Mouse (Mus musculus) heart, embryonic 10.5 days (tissue): Measurements from ENCODE around the gene Cobll1. TPM values are rescaled to one million over a fixed set of nuclear protein-coding genes. Genes with fewer than 3 reads are reported as not detected.

Experiments
- DNase-seq: peaks from one replicate; pipeline ENCODE4 v3.0.0-alpha.2; 2017; ENCODE audit warnings: low spot score
- H3K27ac ChIP-seq: fragments of 300-500 bp; sonication (generic); 2 replicates; pipeline ENCODE4 v1.5.1; 2016; ENCODE audit warnings: mild to moderate bottlenecking
- H3K27me3 ChIP-seq: fragments of 300-500 bp; sonication (generic); 2 replicates; pipeline ENCODE4 v1.6.1; 2016; ENCODE audit warnings: mild to moderate bottlenecking; ENCODE audit not compliant: poor library complexity, insufficient read depth, severe bottlenecking
- H3K36me3 ChIP-seq: fragments of 300-500 bp; sonication (generic); 2 replicates; pipeline ENCODE4 v1.6.1; 2016; ENCODE audit warnings: mild to moderate bottlenecking, moderate library complexity
- H3K4me1 ChIP-seq: fragments of 300-500 bp; sonication (generic); 2 replicates; pipeline ENCODE4 v1.6.1; 2016; ENCODE audit warnings: mild to moderate bottlenecking
- H3K4me3 ChIP-seq: fragments of 300-500 bp; sonication (generic); 2 replicates; pipeline ENCODE4 v1.5.1; 2016; ENCODE audit warnings: mild to moderate bottlenecking, moderate library complexity
- H3K9me3 ChIP-seq: fragments of 300-500 bp; sonication (generic); 2 replicates; pipeline ENCODE4 v1.6.1; 2016; ENCODE audit warnings: mild to moderate bottlenecking, moderate library complexity
- WGBS: fragments of 180-500 bp; shearing (Covaris S2); methylation state at CpG from one replicate; pipeline ENCODE4 v1.1.7; 2016; 5-methylcytosine and 5-hydroxymethylcytosine counted together
- polyA plus RNA-seq: library from polyadenylated mRNA; unstranded; fragments of >200 nt; fragmentation: Nextera tagmentation; extraction: Ambion mirVana; gene quantifications from 2 replicates; pipeline ENCODE4 v1.2.1, GENCODE M21; 2016

Cobll1 gene
- polyA plus RNA-seq, 1 experiment from 2014 or later, result 9.8 TPM

DNA sequence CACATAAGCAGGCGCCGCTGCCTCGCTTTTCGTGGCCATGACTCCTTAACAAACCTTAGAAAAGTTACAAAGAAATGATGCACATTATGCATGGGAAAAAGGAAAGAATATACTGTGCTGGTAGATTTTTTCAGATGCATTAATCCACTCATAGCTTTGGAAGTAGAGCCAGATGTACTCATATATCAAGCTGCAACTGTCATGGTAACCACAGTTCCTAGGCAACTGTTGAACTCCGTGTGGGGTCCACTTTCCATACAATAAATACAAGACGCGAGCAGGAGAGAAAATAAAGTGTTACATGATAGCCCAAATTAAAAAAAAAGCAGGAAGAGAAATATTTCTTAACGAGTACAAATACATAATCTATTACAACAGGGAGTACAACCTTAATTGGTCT lies 119.5 kb downstream of the Cobll1 start:
- 0 out of 2 replicates have a peak, but pooled peaks cover 5% of the 10 kb centered on the region for H3K4me1 ChIP-seq
- H3K36me3 ChIP-seq, result no peaks in the 10 kb centered on the region
- no peak overlapping the region for H3K27ac ChIP-seq
- 90% methylated on average over 8 of the region's 8 CpGs for WGBS
- no peaks in the 10 kb centered on the region for H3K9me3 ChIP-seq
- no peaks in the 10 kb centered on the region for H3K27me3 ChIP-seq
- no peak overlapping the region for H3K4me3 ChIP-seq
- no peak for DNase-seq

DNA sequence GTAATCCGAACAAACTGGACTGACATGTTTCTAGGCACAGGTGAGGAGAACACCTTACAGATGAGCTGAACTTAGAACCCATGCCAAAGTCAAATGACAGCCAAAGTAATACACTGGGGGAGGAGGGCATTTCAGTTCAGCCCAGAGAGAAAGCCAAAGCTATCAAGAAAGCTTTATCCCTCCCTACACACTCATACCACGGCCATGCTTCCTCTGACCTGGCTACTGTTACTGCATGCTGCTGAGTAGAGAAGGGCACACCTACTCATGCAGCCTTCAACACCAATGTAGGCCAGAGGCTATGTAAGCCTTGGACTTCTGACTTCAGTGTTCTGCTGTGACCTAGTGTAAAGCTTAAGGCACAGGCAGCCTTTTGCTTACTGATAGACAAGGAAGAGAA lies 120.1 kb downstream of the Cobll1 start:
- Histone ChIP-seq H3K9me3 (no peaks in the 10 kb centered on the region), H3K36me3 (no peaks in the 10 kb centered on the region), H3K27ac (no peak overlapping the region), H3K4me3 (no peak overlapping the region), H3K4me1 (0 out of 2 replicates have a peak, but pooled peaks cover 5% of the 10 kb centered on the region), H3K27me3 (no peaks in the 10 kb centered on the region)
- WGBS, result 73% methylated on average over 2 of the region's 2 CpGs
- DNase-seq, result no peak

DNA sequence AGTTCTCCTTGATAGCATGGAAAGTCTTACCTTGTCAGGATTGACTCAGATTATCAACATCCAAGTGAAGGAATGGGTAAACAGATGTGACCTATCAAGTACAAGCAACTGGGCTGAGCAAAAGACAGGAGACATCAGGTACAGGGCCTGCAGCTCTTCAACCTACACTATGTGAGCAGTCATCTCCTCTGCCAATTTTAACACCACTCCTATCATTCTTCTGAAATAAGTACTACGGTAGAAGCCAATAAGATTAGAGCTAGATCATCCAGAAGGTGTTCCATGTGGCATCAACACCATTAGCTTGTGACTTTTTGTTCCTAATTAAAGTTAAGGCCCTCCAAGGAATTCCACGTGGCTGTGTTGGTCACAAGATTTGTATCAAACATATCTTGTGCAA lies 121.3 kb downstream of the Cobll1 start:
- Histone ChIP-seq H3K4me1 (0 out of 2 replicates have a peak, but pooled peaks cover 5% of the 10 kb centered on the region), H3K27me3 (no peaks in the 10 kb centered on the region), H3K27ac (0 out of 2 replicates have a peak overlapping the region, but pooled peaks have one; percentile 16), H3K4me3 (no peak overlapping the region), H3K36me3 (no peaks in the 10 kb centered on the region), H3K9me3 (no peaks in the 10 kb centered on the region)
- 59% methylated on average over 2 of the region's 2 CpGs for WGBS
- no peak for DNase-seq

DNA sequence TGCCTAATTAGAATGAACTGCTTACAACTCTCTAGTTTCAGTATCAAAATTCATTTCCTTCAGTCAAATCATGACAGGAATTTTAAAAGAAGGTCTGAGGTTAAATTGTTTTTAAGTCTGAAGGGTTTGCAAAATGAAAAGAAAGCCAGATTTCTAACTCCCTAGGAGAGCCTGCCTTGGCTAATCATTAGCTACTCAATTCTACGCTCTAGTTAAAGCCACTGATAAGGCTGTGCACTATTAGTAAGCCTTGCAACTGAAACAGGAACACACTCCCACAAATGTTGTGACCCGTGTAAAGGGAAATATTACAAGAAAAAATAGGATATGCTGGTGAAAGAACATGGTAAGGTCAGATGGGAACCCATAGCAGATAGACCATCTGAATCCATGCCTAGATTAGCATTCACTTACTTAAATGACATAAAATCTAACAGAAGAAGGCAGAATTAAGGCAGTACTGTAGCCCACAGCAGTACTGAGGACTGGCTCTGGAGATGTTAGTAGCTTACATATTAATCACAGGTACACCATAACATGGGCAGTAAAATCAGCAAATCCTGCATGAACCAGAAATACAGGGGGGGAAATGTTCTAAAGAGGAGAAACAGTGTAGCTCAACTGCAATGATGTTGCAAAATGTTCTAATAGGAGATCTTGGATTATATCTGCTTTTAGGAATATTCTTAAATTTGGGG lies 122.6 kb downstream of the Cobll1 start:
- Histone ChIP-seq H3K27me3 (no peaks in the 10 kb centered on the region), H3K9me3 (no peaks in the 10 kb centered on the region), H3K27ac (no peak overlapping the region), H3K36me3 (no peaks in the 10 kb centered on the region), H3K4me3 (no peak overlapping the region), H3K4me1 (0 out of 2 replicates have a peak, but pooled peaks cover 5% of the 10 kb centered on the region)
- DNase-seq, result no peak
- 69% methylated on average over 2 of the region's 2 CpGs for WGBS

DNA sequence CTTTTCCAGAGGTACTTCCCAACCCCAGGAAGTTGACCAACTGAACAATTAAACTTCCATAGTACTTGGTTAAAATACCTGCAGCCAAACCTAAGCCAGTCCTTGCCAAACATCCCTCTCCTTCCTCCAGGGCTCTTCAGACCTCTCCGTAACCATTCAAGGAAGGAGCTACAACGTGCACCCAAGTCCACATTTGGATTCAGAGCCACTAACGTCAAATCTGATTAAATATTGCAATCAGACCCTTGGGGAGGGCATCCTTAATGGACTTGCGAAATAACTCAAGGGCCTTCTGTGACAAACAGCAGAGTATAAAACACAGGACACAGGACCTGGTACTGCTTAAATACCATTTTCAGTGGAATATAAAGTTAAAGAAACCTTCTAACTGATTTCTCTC lies 126.0 kb downstream of the Cobll1 start:
- Histone ChIP-seq H3K4me1 (0 out of 2 replicates have a peak, but pooled peaks cover 5% of the 10 kb centered on the region), H3K27ac (no peak overlapping the region), H3K27me3 (no peaks in the 10 kb centered on the region), H3K4me3 (no peak overlapping the region), H3K36me3 (no peaks in the 10 kb centered on the region), H3K9me3 (no peaks in the 10 kb centered on the region)
- 84% methylated on average over 4 of the region's 4 CpGs for WGBS
- DNase-seq, result no peak

DNA sequence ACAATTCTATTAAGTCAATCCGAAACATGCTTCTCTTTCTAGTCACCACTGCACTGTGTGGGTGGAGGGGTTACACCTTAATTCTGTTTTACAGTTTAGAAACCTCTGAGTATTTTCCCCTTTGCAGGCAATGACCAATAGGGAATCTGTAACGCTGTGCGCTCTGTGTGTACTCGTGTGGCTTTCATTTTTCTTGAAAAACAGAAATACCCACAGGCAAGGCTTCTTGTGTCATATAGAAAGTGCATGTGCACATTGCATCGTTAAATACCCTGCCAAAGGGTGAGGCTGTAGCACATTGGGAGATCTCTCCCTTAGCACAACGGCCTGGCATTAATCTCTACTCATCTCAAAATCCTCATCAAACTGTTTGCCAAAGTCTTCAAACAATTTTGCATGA lies 134.6 kb downstream of the Cobll1 start:
- Histone ChIP-seq H3K36me3 (peaks cover 17% of the 10 kb centered on the region; the same call in 1 of the 2 replicates), H3K9me3 (no peaks in the 10 kb centered on the region), H3K27ac (no peak overlapping the region), H3K4me1 (no peaks in the 10 kb centered on the region), H3K4me3 (no peak overlapping the region), H3K27me3 (no peaks in the 10 kb centered on the region)
- no peak for DNase-seq
- 92% methylated on average over 6 of the region's 6 CpGs for WGBS

DNA sequence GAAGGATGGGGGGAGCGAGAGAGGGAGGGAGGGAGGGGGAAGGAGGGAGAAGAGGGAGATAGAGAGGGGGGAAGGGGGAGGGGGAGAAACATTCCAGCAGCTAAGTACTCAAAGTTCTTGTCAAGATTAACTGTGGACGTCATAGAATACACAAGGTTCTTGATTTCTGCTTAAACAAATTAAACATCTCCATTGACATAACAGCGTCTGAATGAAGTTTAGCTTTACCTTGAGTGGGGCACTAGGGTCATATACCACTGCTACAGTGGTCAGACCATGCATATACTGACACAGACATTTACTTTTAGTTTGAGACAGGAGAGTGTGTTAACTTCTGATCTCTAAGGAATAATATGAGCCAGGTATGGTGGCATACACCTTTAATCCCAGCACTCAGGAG lies 135.4 kb downstream of the Cobll1 start:
- Histone ChIP-seq H3K27ac (no peak overlapping the region), H3K9me3 (no peaks in the 10 kb centered on the region), H3K4me3 (no peak overlapping the region), H3K4me1 (no peaks in the 10 kb centered on the region), H3K27me3 (no peaks in the 10 kb centered on the region), H3K36me3 (peaks cover 21% of the 10 kb centered on the region; the same call in 1 of the 2 replicates)
- 49% methylated on average over 3 of the region's 3 CpGs for WGBS
- no peak for DNase-seq

DNA sequence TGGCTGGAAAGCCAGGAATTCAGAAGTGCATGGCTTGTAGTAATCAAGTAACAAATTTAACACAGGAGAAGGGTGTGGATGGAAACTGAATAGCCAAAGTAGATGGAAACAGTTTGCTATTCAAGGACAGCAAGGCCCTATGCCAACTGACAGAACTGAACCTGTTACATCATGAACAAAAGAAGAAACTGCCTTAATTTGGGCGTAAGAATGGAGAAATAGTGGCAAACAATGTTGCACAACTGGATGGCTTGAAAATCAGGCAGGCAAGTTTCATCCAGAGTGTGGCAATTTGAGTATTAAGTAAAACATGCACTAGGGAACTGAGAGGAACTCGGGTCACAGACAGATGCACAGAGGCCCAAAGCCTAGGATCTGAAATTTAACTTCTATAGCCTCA lies 137.8 kb downstream of the Cobll1 start:
- no peak overlapping the region for H3K4me3 ChIP-seq
- 74% methylated on average over 2 of the region's 2 CpGs for WGBS
- H3K27ac ChIP-seq, result no peak overlapping the region
- H3K27me3 ChIP-seq, result no peaks in the 10 kb centered on the region
- DNase-seq, result no peak
- peaks cover 5% of the 10 kb centered on the region; the same call in 1 of the 2 replicates for H3K4me1 ChIP-seq
- no peaks in the 10 kb centered on the region for H3K9me3 ChIP-seq
- H3K36me3 ChIP-seq, result peaks cover 34% of the 10 kb centered on the region

DNA sequence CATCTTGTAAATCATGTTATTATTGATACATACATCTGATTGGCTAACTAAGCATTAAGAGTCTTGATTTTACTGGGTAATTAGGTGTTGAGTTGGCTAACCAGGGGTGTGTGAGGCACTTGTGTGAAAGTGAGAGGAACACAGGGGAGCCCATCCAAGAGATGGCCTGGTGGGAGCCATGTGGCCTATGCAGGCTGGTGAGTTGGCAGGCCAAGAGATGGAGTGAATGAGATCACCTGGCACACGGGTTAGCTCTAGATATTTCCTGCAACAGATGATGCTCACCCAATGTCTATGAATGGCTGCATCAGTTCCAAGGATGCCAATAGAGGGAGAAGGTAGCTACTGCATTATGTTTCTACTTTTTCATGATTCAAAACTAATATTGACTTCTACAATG lies 139.2 kb downstream of the Cobll1 start:
- Histone ChIP-seq H3K27ac (no peak overlapping the region), H3K27me3 (no peaks in the 10 kb centered on the region), H3K9me3 (no peaks in the 10 kb centered on the region), H3K4me3 (no peak overlapping the region), H3K36me3 (peaks cover 30% of the 10 kb centered on the region), H3K4me1 (peaks cover 5% of the 10 kb centered on the region)
- DNase-seq, result no peak
- 88% methylated on average over 1 of the region's 1 CpGs for WGBS

DNA sequence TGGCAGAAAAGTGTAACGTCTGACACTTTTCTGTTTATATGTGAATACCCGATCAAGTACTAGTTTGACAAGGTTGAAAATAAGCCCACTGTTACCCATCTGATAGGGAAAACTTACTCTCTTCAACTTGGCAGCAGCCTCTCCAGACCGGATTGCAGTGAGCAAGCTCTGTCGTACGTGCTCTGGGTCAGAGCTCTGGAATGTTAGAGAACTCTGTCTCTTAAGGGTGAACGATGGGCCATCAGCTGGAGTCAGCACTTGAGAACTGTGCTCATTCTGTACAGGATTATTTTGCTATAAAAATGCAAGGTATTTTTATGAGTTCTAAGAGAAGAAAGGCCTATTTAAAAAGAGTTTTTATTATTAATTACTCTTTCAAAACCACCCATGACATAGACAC lies 143.6 kb downstream of the Cobll1 start:
- Histone ChIP-seq H3K27me3 (no peaks in the 10 kb centered on the region), H3K9me3 (no peaks in the 10 kb centered on the region), H3K4me3 (no peak overlapping the region), H3K27ac (no peak overlapping the region), H3K36me3 (peaks cover 22% of the 10 kb centered on the region), H3K4me1 (peaks cover 11% of the 10 kb centered on the region)
- DNase-seq, result no peak
- 52% methylated on average over 6 of the region's 6 CpGs for WGBS

DNA sequence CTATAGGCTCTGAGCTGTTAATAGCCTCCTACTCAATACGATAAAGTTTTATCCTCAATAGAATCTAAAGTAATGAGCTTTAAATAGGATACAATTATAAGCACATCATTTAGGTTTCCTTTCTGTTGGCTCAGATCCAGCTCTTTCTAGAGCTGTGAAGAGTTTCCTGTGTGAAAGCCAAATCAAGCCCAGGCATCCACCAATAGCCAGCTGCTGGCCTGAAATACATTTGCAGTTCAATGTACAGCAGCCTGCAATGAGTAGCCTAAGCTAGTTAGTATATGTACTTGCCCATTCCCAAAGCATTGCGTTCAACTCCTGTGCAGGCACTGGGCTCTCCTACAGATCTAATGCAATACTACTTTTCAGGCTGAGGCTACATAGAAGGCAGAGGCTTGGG lies 145.2 kb downstream of the Cobll1 start:
- Histone ChIP-seq H3K27ac (no peak overlapping the region), H3K4me1 (peaks cover 11% of the 10 kb centered on the region)
- DNase-seq, result no peak

DNA sequence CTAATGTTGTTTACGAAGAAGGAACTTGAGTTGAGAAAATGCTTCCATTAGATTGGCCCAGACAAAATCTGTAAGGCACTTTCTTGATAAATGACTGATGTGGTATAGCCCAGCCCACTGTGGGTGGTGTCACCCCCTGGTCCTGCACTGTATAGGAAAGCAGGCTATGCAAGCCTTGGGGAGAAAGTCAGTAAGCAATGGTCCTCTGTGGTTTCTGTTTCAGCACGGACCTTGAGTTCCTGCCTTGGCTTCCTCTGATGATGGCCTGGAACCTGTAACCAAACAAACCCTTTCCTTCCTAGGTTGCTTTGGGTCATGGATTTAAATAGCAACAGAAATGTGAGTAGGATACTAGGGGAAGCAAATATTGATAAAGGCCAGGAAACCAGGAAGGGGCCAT lies 148.2 kb downstream of the Cobll1 start:
- no peak for DNase-seq
- Histone ChIP-seq H3K9me3 (no peaks in the 10 kb centered on the region), H3K36me3 (no peaks in the 10 kb centered on the region), H3K27me3 (no peaks in the 10 kb centered on the region), H3K4me3 (no peak overlapping the region), H3K27ac (no peak overlapping the region), H3K4me1 (peaks cover 7% of the 10 kb centered on the region; the same call in 1 of the 2 replicates)
- WGBS, result 68% methylated on average over 2 of the region's 2 CpGs

More for the DNA sequence above, 145.2 kb downstream of the Cobll1 start:
- H3K27me3 ChIP-seq, result no peaks in the 10 kb centered on the region
- peaks cover 15% of the 10 kb centered on the region for H3K36me3 ChIP-seq
- 92% methylated on average over 2 of the region's 2 CpGs for WGBS
- H3K4me3 ChIP-seq, result no peak overlapping the region
- no peaks in the 10 kb centered on the region for H3K9me3 ChIP-seq

DNA sequence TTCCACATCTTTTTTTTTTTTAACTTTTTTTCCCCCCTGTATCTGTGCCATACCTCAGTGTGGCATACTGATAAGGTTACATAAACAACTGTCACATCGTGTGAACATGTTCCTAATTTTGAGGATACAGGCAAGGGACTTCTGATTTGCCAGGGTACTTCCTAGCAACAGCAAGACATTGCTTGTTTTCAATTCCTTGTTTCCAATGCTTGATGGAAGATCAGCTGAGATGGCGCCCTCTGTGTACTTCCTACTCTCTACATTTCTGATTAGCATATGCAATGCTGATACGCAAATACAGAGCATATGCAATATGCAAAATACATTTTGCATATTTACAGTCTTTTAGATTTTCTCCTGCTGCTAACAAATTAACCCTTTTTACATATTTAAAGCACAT lies 152.0 kb downstream of the Cobll1 start:
- Histone ChIP-seq H3K4me1 (0 out of 2 replicates have a peak, but pooled peaks cover 4% of the 10 kb centered on the region), H3K4me3 (no peak overlapping the region), H3K9me3 (no peaks in the 10 kb centered on the region), H3K27me3 (no peaks in the 10 kb centered on the region), H3K27ac (no peak overlapping the region), H3K36me3 (no peaks in the 10 kb centered on the region)
- 69% methylated on average over 3 of the region's 3 CpGs for WGBS
- DNase-seq, result no peak

DNA sequence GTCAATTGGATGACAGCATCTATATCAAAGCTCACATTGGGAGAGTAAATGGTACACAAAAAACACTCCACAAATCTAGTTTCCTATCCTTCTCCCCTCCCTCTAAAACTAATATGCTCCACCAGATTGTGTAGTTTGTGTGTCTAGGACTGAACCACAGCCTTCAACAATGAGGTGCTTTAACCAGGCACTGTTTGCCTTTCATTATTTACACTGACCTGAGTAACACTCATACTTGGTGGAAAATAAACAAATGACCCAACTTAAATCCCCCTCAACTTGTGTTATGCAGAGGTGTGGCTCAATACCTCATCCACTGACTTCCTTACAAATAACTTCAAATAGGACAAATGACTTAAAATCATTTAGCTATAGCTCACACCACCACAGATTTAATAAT lies 155.8 kb downstream of the Cobll1 start:
- peaks cover 7% of the 10 kb centered on the region; the same call in 1 of the 2 replicates for H3K4me1 ChIP-seq
- H3K27me3 ChIP-seq, result no peaks in the 10 kb centered on the region
- H3K4me3 ChIP-seq, result no peak overlapping the region
- no peak for DNase-seq
- no peak overlapping the region for H3K27ac ChIP-seq
- H3K36me3 ChIP-seq, result no peaks in the 10 kb centered on the region
- no peaks in the 10 kb centered on the region for H3K9me3 ChIP-seq
